Mouse (Mus musculus): Measurements from ENCODE around the gene Itpr1.

DNA sequence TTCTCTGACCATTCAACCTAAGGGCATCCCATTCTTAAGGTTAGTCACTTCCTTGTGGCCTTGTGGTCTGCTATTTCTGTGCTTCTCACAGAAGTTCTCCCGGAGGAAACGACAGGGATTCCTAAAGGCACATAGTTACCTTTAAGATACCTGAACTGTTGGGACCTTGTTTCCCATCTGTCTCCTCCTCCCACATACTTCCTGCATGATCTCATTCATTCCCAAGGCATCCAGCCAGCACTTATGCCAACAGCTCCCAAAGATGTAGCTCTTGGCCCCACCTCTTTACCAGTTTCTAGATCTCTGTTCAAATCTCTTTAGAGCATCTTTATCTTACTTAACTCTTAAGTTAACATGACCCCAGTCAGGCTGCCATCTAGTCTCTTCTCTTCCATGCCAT is 238.6 kb downstream of the Itpr1 start:
- no peak for TF ChIP-seq CTCF (IDR thresholded peaks at IDR 0.05; ENCODE audit: low read depth, low read length)
- TF ChIP-seq POLR2A (IDR thresholded peaks at IDR 0.05; ENCODE audit: insufficient read depth, low read length), result no peak

Measured in ES-Bruce4 (cell line).